Mouse (Mus musculus): ENCODE measurements around the gene Cwc22. TPM values are rescaled to one million over a fixed set of nuclear protein-coding genes. Genes with fewer than 3 reads are reported as not detected.

Cwc22 gene
- polyA plus RNA-seq, 1 experiment from 2014 or later, result 36.1 TPM

DNA sequence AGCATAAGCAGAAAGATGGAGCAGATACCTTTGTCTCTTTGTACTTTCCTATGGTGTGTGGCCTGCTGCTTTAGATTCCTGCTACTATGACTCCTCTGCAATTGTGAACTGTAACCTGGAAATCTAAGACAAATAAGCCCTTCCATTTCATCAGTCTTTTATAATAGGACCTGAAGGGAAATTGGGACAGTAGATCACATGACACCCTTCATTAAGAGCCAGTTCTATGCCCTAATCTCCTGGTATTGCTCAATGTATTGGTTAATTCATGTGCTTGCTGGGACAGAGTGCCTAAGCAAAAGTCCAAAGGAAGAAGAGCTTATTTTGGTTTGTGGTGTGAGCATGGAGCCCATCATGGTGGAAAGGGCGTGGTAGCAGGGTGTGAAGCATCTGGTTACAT is 107.5 kb downstream of the Cwc22 start:
- no peak for ATAC-seq (ENCODE audit: low FRiP score, low read depth)
- no peak overlapping the region for H3K4me3 ChIP-seq
- H3K9me3 ChIP-seq, result no peaks in the 10 kb centered on the region
- 0 out of 2 replicates have a peak, but pooled peaks cover 3% of the 10 kb centered on the region for H3K27me3 ChIP-seq
- no peak overlapping the region for H3K4me2 ChIP-seq (replicated peaks)
- no peak overlapping the region for H3K27ac ChIP-seq
- WGBS, result 90% methylated on average over 1 of the region's 1 CpGs
- no peak overlapping the region for H3K9ac ChIP-seq
- H3K4me1 ChIP-seq, result no peaks in the 10 kb centered on the region
- no peaks in the 10 kb centered on the region for H3K36me3 ChIP-seq

DNA sequence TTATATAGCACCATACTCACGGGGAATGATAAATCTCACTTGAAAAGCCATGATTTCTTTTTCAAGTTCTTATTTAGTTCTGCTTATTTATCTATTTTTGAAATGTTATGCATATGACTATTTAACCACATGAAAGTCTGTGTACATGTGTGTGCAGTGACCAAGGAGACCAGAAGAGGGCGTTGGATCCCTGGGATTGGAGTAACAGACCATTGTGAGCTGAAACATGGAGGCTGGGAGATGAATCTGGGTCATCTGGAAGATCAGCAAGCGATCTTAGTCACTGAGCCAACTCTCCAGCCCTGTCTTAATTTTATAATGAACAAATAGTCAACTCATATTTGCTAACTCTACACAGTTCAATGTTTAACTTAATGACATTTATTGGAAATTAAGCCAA is 110.4 kb downstream of the Cwc22 start:
- no peak for ATAC-seq (ENCODE audit: low FRiP score, low read depth)
- Histone ChIP-seq H3K4me2 (replicated peaks) (no peak overlapping the region), H3K27ac (no peak overlapping the region), H3K36me3 (no peaks in the 10 kb centered on the region), H3K9me3 (no peaks in the 10 kb centered on the region), H3K9ac (no peak overlapping the region), H3K4me1 (no peaks in the 10 kb centered on the region), H3K27me3 (no peaks in the 10 kb centered on the region), H3K4me3 (no peak overlapping the region)
- WGBS, result 54% methylated on average over 3 of the region's 3 CpGs

Other genes with a start within 250 kb of the Cwc22 start
- 7.7 and 7.8 TPM in 2 replicates for gene Zfp385b, start 126.7 kb downstream of the Cwc22 start, polyA plus RNA-seq (2015; fragmentation: Nextera tagmentation; extraction: Ambion mirVana)